Mouse (Mus musculus) G1E (cell line): ENCODE results near the gene Pnma1. TPM values are rescaled to one million over a fixed set of nuclear protein-coding genes. Genes with fewer than 3 reads are reported as not detected.

ENCODE experiments used
- ATAC-seq: 2 replicates; pipeline ENCODE4 v1.8.0; 2016; ENCODE audit warnings: mild to moderate bottlenecking; ENCODE audit not compliant: insufficient number of reproducible peaks, poor library complexity, low FRiP score, severe bottlenecking; ENCODE audit errors: extremely low read depth
- DNase-seq: peaks from one replicate; pipeline ENCODE4 v3.0.0; 2012; ENCODE audit warnings: low spot score
- H3K27me3 ChIP-seq: 2 replicates; pipeline ENCODE4 v1.6.1; 2012; ENCODE audit warnings: mild to moderate bottlenecking, low read length, inconsistent platforms; ENCODE audit not compliant: insufficient read depth
- H3K36me3 ChIP-seq: replicated peaks from 2 replicates; pipeline ENCODE3; 2012; ENCODE audit warnings: mild to moderate bottlenecking, inconsistent platforms
- H3K4me1 ChIP-seq: 2 replicates; pipeline ENCODE4 v1.6.1; 2012; ENCODE audit warnings: low read depth, low read length, inconsistent platforms, mixed read lengths; ENCODE audit not compliant: insufficient read depth
- H3K4me3 ChIP-seq: 2 replicates; pipeline ENCODE4 v1.5.1; 2012; ENCODE audit warnings: low read depth, mild to moderate bottlenecking, inconsistent platforms, low read length, moderate library complexity, mixed read lengths
- H3K9me3 ChIP-seq: replicated peaks from 2 replicates; pipeline ENCODE4 v1.6.1; 2012; ENCODE audit warnings: inconsistent platforms
- CTCF ChIP-seq: IDR thresholded peaks from 2 replicates; pipeline ENCODE4 v1.5.1; 2012; ENCODE audit warnings: low read depth, low read length, inconsistent platforms, mixed read lengths
- GATA1 ChIP-seq: IDR thresholded peaks from 2 replicates; pipeline ENCODE4 v1.6.1; 2012; ENCODE audit warnings: borderline replicate concordance, low read length, inconsistent platforms, mixed read lengths
- GATA2 ChIP-seq: IDR thresholded peaks from 2 replicates; pipeline ENCODE4 v1.6.1; 2012; ENCODE audit warnings: low read depth, low read length, inconsistent platforms, borderline replicate concordance
- POLR2AphosphoS5 ChIP-seq: IDR thresholded peaks from 2 replicates; pipeline ENCODE4 v1.6.1; 2012; ENCODE audit warnings: low read depth, low read length, inconsistent platforms; ENCODE audit not compliant: insufficient replicate concordance
- TAL1 ChIP-seq: conservative IDR thresholded peaks from 2 replicates; pipeline ENCODE4 v1.6.1; 2012; ENCODE audit warnings: low read depth, low read length, inconsistent platforms, mixed read lengths
- polyA plus RNA-seq: library from polyadenylated mRNA; stranded (reverse); fragments of >175 nt; gene quantifications from 2 replicates; pipeline ENCODE4 v1.2.3, GENCODE M21; 2012
- total RNA-seq, 2 experiments: library from RNA; stranded (forward) in 1 of 2; stranded (reverse) in 1 of 2; fragments of 200-1000 nt in 1 of 2; fragments of >200 nt in 1 of 2; fragmentation: Nextera tagmentation in 1 of 2; gene quantifications; 2 replicates each; pipeline ENCODE4 v1.2.3; 2014 to 2017

The Pnma1 gene
- total and polyA plus RNA-seq, 3 experiments: 0.14 to 0.83 (median 0.76) TPM

GRCm38 (mm10) chr12:84186950-84187349 is 38.7 kb upstream of the Pnma1 start:
- ATAC-seq: no peak
- H3K36me3 ChIP-seq: peaks cover 91% of the 10 kb centered on the region
- DNase-seq: no peak
- H3K4me3 ChIP-seq: no peak overlapping the region
- H3K9me3 ChIP-seq: peaks cover 13% of the 10 kb centered on the region
- no peaks in the 10 kb centered on the region for H3K27me3 ChIP-seq
- TF ChIP-seq POLR2AphosphoS5: no peak
- no peak for TF ChIP-seq GATA1
- no peak for TF ChIP-seq CTCF
- no peak for TF ChIP-seq TAL1
- no peak for TF ChIP-seq GATA2
- H3K4me1 ChIP-seq: peaks cover 83% of the 10 kb centered on the region

GRCm38 (mm10) chr12:84186536-84186935 is 38.2 kb upstream of the Pnma1 start:
- no peak overlapping the region for H3K4me3 ChIP-seq
- H3K27me3 ChIP-seq: no peaks in the 10 kb centered on the region
- H3K4me1 ChIP-seq: peaks cover 83% of the 10 kb centered on the region
- no peak for DNase-seq
- peaks cover 13% of the 10 kb centered on the region for H3K9me3 ChIP-seq
- TF ChIP-seq POLR2AphosphoS5: no peak
- TF ChIP-seq GATA2: no peak
- TF ChIP-seq TAL1: no peak
- TF ChIP-seq CTCF: no peak
- TF ChIP-seq GATA1: no peak
- peaks cover 92% of the 10 kb centered on the region for H3K36me3 ChIP-seq
- no peak for ATAC-seq

GRCm38 (mm10) chr12:84185547-84185946 is 37.3 kb upstream of the Pnma1 start:
- DNase-seq: no peak
- peaks cover 93% of the 10 kb centered on the region for H3K36me3 ChIP-seq

DNA sequence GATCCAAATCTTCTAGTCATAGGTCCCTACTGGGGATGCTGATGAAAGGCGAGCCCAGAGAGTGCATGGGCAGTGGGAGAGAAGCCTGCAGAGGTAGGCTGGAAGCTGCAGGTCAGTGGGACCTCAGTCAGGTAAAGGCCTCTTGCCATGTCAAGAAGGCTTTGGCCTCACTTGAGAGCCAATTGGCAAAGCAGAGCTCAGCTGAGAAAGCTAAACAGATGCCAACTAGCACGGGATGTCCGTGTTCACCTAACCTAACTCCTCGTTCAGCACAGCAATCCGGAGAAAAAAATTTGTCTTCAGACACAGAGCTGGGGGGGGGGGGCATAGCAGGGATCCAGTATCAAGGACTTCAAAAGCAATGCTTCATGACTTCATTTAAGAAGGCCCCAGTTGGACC is 36.7 kb upstream of the Pnma1 start:
- Histone ChIP-seq H3K4me3 (no peak overlapping the region), H3K36me3 (peaks cover 93% of the 10 kb centered on the region), H3K27me3 (no peaks in the 10 kb centered on the region), H3K9me3 (peaks cover 13% of the 10 kb centered on the region), H3K4me1 (peaks cover 84% of the 10 kb centered on the region)
- no peak for DNase-seq
- no peak for ATAC-seq
- TF ChIP-seq TAL1: no peak

More at GRCm38 (mm10) chr12:84185547-84185946, 37.3 kb upstream of the Pnma1 start:
- no peaks in the 10 kb centered on the region for H3K27me3 ChIP-seq
- TF ChIP-seq GATA1: no peak
- no peak for TF ChIP-seq CTCF
- no peak for TF ChIP-seq POLR2AphosphoS5
- TF ChIP-seq GATA2: no peak
- no peak for TF ChIP-seq TAL1
- no peak for ATAC-seq
- peaks cover 84% of the 10 kb centered on the region for H3K4me1 ChIP-seq
- H3K4me3 ChIP-seq: no peak overlapping the region
- H3K9me3 ChIP-seq: peaks cover 13% of the 10 kb centered on the region

DNA sequence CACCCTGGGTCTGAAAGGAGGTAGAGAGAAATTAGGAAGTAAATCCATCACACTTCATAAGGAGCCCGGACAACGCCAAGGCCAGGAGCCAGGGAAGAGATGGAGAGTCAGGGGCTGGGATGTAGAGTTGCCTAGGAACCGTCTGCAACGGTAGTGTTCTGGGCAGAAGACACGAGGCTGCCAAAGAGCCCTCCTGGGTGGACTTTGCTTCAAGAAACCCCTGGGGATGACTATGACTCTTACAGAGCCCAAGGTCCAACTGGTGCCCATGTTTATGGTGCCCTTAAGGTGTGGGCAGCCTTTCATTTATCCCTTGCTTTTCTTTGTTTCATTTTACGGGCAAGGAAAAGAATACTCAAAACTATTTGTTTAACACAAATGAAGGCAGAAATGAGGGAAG is 33.7 kb upstream of the Pnma1 start:
- H3K36me3 ChIP-seq: peaks cover 89% of the 10 kb centered on the region
- no peak for TF ChIP-seq GATA2
- TF ChIP-seq POLR2AphosphoS5: no peak
- TF ChIP-seq CTCF: no peak
- TF ChIP-seq TAL1: no peak
- no peak for TF ChIP-seq GATA1
- ATAC-seq: no peak
- peaks cover 85% of the 10 kb centered on the region for H3K4me1 ChIP-seq
- DNase-seq: no peak
- H3K27me3 ChIP-seq: no peaks in the 10 kb centered on the region
- peaks cover 8% of the 10 kb centered on the region for H3K9me3 ChIP-seq
- peak overlapping the region; percentile 63; the same call in 1 of the 2 replicates for H3K4me3 ChIP-seq

GRCm38 (mm10) chr12:84180701-84181435 is 32.6 kb upstream of the Pnma1 start:
- peaks cover 86% of the 10 kb centered on the region for H3K36me3 ChIP-seq
- no peak; the same call in 1 of the 2 replicates for ATAC-seq
- H3K9me3 ChIP-seq: no peaks in the 10 kb centered on the region
- peak; percentile 70 for DNase-seq
- H3K4me1 ChIP-seq: peaks cover 88% of the 10 kb centered on the region
- peak overlapping the region; percentile 63; the same call in 1 of the 2 replicates for H3K4me3 ChIP-seq
- no peaks in the 10 kb centered on the region for H3K27me3 ChIP-seq
- TF ChIP-seq CTCF (no peak), TAL1 (no peak), GATA2 (no peak), POLR2AphosphoS5 (no peak), GATA1 (no peak)

DNA sequence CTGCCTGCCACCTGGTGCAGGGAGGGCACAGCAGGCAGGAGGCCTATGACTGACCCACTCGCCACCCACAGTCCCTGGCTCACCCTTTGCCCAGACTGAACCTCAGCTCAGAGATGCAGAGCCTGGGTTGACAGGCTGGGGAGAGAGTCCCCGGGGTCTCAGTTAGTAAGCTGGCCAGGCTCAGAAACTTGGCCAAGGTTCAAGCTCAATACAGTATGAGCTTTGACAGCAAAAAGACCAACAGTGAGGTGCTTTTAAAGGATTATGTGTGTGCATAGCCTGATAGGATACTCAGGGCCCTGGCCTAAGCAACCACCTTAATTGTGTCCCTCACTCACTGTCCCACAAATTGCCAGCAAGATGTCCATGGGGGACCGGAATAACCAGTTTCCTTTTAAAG is 31.8 kb upstream of the Pnma1 start:
- no peak for DNase-seq
- no peak for ATAC-seq
- no peak for TF ChIP-seq TAL1
- TF ChIP-seq GATA2: no peak
- no peak for TF ChIP-seq GATA1
- TF ChIP-seq POLR2AphosphoS5: no peak; the same call in 1 of the 2 replicates
- TF ChIP-seq CTCF: no peak
- Histone ChIP-seq H3K36me3 (peaks cover 78% of the 10 kb centered on the region), H3K27me3 (no peaks in the 10 kb centered on the region), H3K4me1 (peaks cover 91% of the 10 kb centered on the region), H3K4me3 (peak overlapping the region; percentile 63; the same call in 1 of the 2 replicates), H3K9me3 (no peaks in the 10 kb centered on the region)
